Mouse (Mus musculus) heart, postnatal 0 days (tissue): ENCODE data around the gene Hdac10. TPM values are rescaled to one million over a fixed set of nuclear protein-coding genes. Genes with fewer than 3 reads are reported as not detected.

Experiments
- ATAC-seq: fragments of 200-750 bp; cut with Nextera tagmentation; 2 replicates; pipeline ENCODE4 v1.8.0; 2017; ENCODE audit warnings: low read depth, moderate number of reproducible peaks, moderate library complexity; ENCODE audit not compliant: insufficient read depth
- DNase-seq: peaks from one replicate; pipeline ENCODE4 v3.0.0-alpha.2; 2016; ENCODE audit warnings: low spot score
- H3K27ac ChIP-seq: fragments of 300-500 bp; sonication (generic); 2 replicates; pipeline ENCODE4 v1.5.1; 2014; ENCODE audit warnings: low read depth, mild to moderate bottlenecking
- H3K27me3 ChIP-seq: fragments of 300-500 bp; sonication (generic); 2 replicates; pipeline ENCODE4 v1.6.1; 2014; ENCODE audit warnings: low read length, mixed read lengths; ENCODE audit not compliant: control insufficient read depth, insufficient read depth
- H3K36me3 ChIP-seq: fragments of 300-500 bp; sonication (generic); replicated peaks from 2 replicates; pipeline ENCODE4 v1.6.1; 2014; ENCODE audit warnings: low read length, mixed read lengths; ENCODE audit not compliant: control insufficient read depth, insufficient read depth
- H3K4me1 ChIP-seq: fragments of 300-500 bp; sonication (generic); 2 replicates; pipeline ENCODE4 v1.6.1; 2014; ENCODE audit warnings: antibody characterized with exemption; ENCODE audit not compliant: control insufficient read depth, insufficient read depth
- H3K4me2 ChIP-seq: fragments of 300-500 bp; sonication (generic); 2 replicates; pipeline ENCODE4 v1.6.1; 2014; ENCODE audit warnings: low read depth, mild to moderate bottlenecking, low read length, moderate library complexity
- H3K4me3 ChIP-seq: fragments of 300-500 bp; sonication (generic); 2 replicates; pipeline ENCODE4 v1.5.1; 2014; ENCODE audit warnings: low read depth, low read length
- H3K9ac ChIP-seq: fragments of 300-500 bp; sonication (generic); replicated peaks from 2 replicates; pipeline ENCODE4 v1.6.1; 2014; ENCODE audit warnings: low read depth, low read length, mixed read lengths
- H3K9me3 ChIP-seq: fragments of 300-500 bp; sonication (generic); replicated peaks from 2 replicates; pipeline ENCODE4 v1.6.1; 2016; ENCODE audit warnings: low read length; ENCODE audit not compliant: control insufficient read depth
- CTCF ChIP-seq: IDR thresholded peaks from 2 replicates; pipeline ENCODE4 v1.5.1; 2016; ENCODE audit warnings: antibody characterized with exemption, control low read depth, low read depth
- EP300 ChIP-seq: IDR thresholded peaks from 2 replicates; pipeline ENCODE4 v1.6.1; 2016; ENCODE audit warnings: antibody characterized with exemption, low read depth
- WGBS: fragments of 180-500 bp; shearing (Covaris S2); extraction: QIAGEN DNeasy Blood & Tissue Kit; methylation state at CpG from one replicate; pipeline ENCODE4 v1.1.7; 2014; 5-methylcytosine and 5-hydroxymethylcytosine counted together
- polyA plus RNA-seq: library from polyadenylated mRNA; unstranded; fragments of >200 nt; fragmentation: Nextera tagmentation; extraction: Ambion mirVana; gene quantifications from 2 replicates; pipeline ENCODE4 v1.2.1, GENCODE M21; 2015
- total RNA-seq: library from RNA; depleted of rRNA; stranded (reverse); fragments of >200 nt; gene quantifications from 2 replicates; pipeline ENCODE4 v1.2.3, GENCODE M21; 2014; ENCODE audit warnings: low replicate concordance

The Hdac10 gene
- total and polyA plus RNA-seq, 2 experiments from 2014 or later: 10.8 to 14.9 TPM

- WGBS: 38% methylated on average over 4 of the region's 4 CpGs
- DNase-seq: no peak
- no peak for ATAC-seq
- Histone ChIP-seq H3K9me3 (no peaks in the 10 kb centered on the region), H3K27ac (no peak overlapping the region), H3K27me3 (peaks cover 33% of the 10 kb centered on the region), H3K9ac (no peak overlapping the region), H3K4me1 (peaks cover 10% of the 10 kb centered on the region), H3K36me3 (no peaks in the 10 kb centered on the region), H3K4me2 (no peak overlapping the region), H3K4me3 (no peak overlapping the region)
- TF ChIP-seq CTCF (no peak), EP300 (no peak)
These were observed 13.4 kb upstream of the Hdac10 start for GRCm38 (mm10) chr15:89141905-89142304.

GRCm38 (mm10) chr15:89141443-89141842 lies 12.9 kb upstream of the Hdac10 start:
- Histone ChIP-seq H3K4me1 (peaks cover 6% of the 10 kb centered on the region; the same call in 1 of the 2 replicates), H3K4me2 (no peak overlapping the region), H3K27me3 (peaks cover 28% of the 10 kb centered on the region), H3K9ac (no peak overlapping the region), H3K9me3 (no peaks in the 10 kb centered on the region), H3K36me3 (no peaks in the 10 kb centered on the region), H3K4me3 (no peak overlapping the region), H3K27ac (no peak overlapping the region)
- DNase-seq: no peak
- no peak for ATAC-seq
- WGBS: 39% methylated on average over 5 of the region's 5 CpGs
- TF ChIP-seq EP300 (no peak), CTCF (no peak)

- 3% methylated on average over 21 of the region's 21 CpGs for WGBS
- Histone ChIP-seq H3K4me1 (peaks cover 6% of the 10 kb centered on the region; the same call in 1 of the 2 replicates), H3K27ac (0 out of 2 replicates have a peak within 1 kb of the TSS, but pooled peaks have one; percentile 23), H3K4me3 (peak within 1 kb of the TSS; percentile 68), H3K9me3 (no peaks in the 10 kb centered on the region), H3K36me3 (no peaks in the 10 kb centered on the region), H3K4me2 (peak within 1 kb of the TSS; percentile 95), H3K9ac (peak within 1 kb of the TSS; percentile 47), H3K27me3 (peaks cover 21% of the 10 kb centered on the region)
- DNase-seq: no peak
- peak; percentile 63 for ATAC-seq
- TF ChIP-seq CTCF (no peak), EP300 (no peak)
These were observed 12.3 kb upstream of the Hdac10 start, which contains the start of gene Mapk12 for GRCm38 (mm10) chr15:89140659-89141252. Gene Mapk12 (minus strand): TSS chr15:89140703.

- Histone ChIP-seq H3K36me3 (no peaks in the 10 kb centered on the region), H3K27me3 (peaks cover 15% of the 10 kb centered on the region), H3K4me3 (peak overlapping the region; percentile 68), H3K4me1 (peaks cover 6% of the 10 kb centered on the region; the same call in 1 of the 2 replicates), H3K27ac (0 out of 2 replicates have a peak overlapping the region, but pooled peaks have one; percentile 23), H3K9ac (peak overlapping the region; percentile 47), H3K4me2 (peak overlapping the region; percentile 95), H3K9me3 (no peaks in the 10 kb centered on the region)
- WGBS: under 1% methylated on average over 53 of the region's 53 CpGs
- ATAC-seq: peak; percentile 25
- TF ChIP-seq CTCF: no peak
- no peak for TF ChIP-seq EP300
- peak; percentile 56 for DNase-seq
These were observed 11.7 kb upstream of the Hdac10 start for GRCm38 (mm10) chr15:89140048-89140658.

GRCm38 (mm10) chr15:89138531-89138930 lies 10.0 kb upstream of the Hdac10 start:
- peaks cover 9% of the 10 kb centered on the region; the same call in 1 of the 2 replicates for H3K27me3 ChIP-seq
- no peak overlapping the region for H3K4me2 ChIP-seq
- TF ChIP-seq CTCF (no peak), EP300 (no peak)
- H3K9me3 ChIP-seq: no peaks in the 10 kb centered on the region
- 90% methylated on average over 6 of the region's 6 CpGs for WGBS
- H3K4me3 ChIP-seq: no peak overlapping the region
- DNase-seq: no peak
- no peak overlapping the region for H3K9ac ChIP-seq
- peaks cover 6% of the 10 kb centered on the region; the same call in 1 of the 2 replicates for H3K4me1 ChIP-seq
- no peak overlapping the region for H3K27ac ChIP-seq
- H3K36me3 ChIP-seq: no peaks in the 10 kb centered on the region
- ATAC-seq: no peak
